Mouse (Mus musculus) thymus, adult 2 months (tissue): ENCODE data around the gene Cyb5d1. TPM values are rescaled to one million over a fixed set of nuclear protein-coding genes. Genes with fewer than 3 reads are reported as not detected.

Experiments
- DNase-seq: peaks from one replicate; pipeline ENCODE4 v3.0.0; 2021
- H3K27ac ChIP-seq: fragments of 200-500 bp; 2 replicates; pipeline ENCODE4 v1.5.1; 2012; ENCODE audit warnings: low read length, control low read depth; ENCODE audit not compliant: control insufficient read depth, insufficient read depth
- H3K27me3 ChIP-seq: fragments of 200-500 bp; 2 replicates; pipeline ENCODE4 v1.6.1; 2012; ENCODE audit warnings: mild to moderate bottlenecking, low read length, moderate library complexity, mixed read lengths; ENCODE audit not compliant: control insufficient read depth, insufficient read depth
- H3K36me3 ChIP-seq: fragments of 200-500 bp; 2 replicates; pipeline ENCODE4 v1.6.1; 2012; ENCODE audit warnings: mild to moderate bottlenecking, low read length, moderate library complexity; ENCODE audit not compliant: control insufficient read depth, insufficient read depth
- H3K4me1 ChIP-seq: fragments of 200-500 bp; replicated peaks from 2 replicates; pipeline ENCODE4 v1.6.1; 2012; ENCODE audit warnings: low read length; ENCODE audit not compliant: control insufficient read depth, insufficient read depth
- H3K4me3 ChIP-seq: fragments of 200-500 bp; 2 replicates; pipeline ENCODE4 v1.5.1; 2012; ENCODE audit warnings: mild to moderate bottlenecking, low read length, control low read depth, moderate library complexity; ENCODE audit not compliant: control insufficient read depth, insufficient read depth
- CTCF ChIP-seq: fragments of 200-500 bp; IDR thresholded peaks from 2 replicates; pipeline ENCODE4 v1.5.1; 2012; ENCODE audit warnings: mild to moderate bottlenecking, control low read depth, low read length, moderate library complexity, borderline replicate concordance; ENCODE audit not compliant: control insufficient read depth, poor library complexity, insufficient read depth; ENCODE audit errors: extremely low read depth
- POLR2A ChIP-seq: fragments of 200-500 bp; IDR thresholded peaks from 2 replicates; pipeline ENCODE4 v1.6.1; 2012; ENCODE audit warnings: mild to moderate bottlenecking, low read length, control low read depth, moderate library complexity; ENCODE audit not compliant: control insufficient read depth, poor library complexity, insufficient read depth; ENCODE audit errors: extremely low read depth
- WGBS: fragments of 180-500 bp; shearing (Covaris S2); methylation state at CpG from one replicate; pipeline ENCODE4 v1.1.7; 2018; 5-methylcytosine and 5-hydroxymethylcytosine counted together
- polyA plus RNA-seq: library from polyadenylated mRNA; depleted of rRNA; stranded (reverse); fragments of >200 nt; gene quantifications from 2 replicates; pipeline ENCODE4 v1.2.3, GENCODE M21; 2012

The Cyb5d1 gene
- polyA plus RNA-seq, 1 experiment: 37.2 TPM

GRCm38 (mm10) chr11:69371601-69372000, 23.8 kb downstream of the Cyb5d1 start:
- Histone ChIP-seq H3K4me3 (no peak overlapping the region), H3K27ac (peak overlapping the region; percentile 62; the same call in 1 of the 2 replicates), H3K36me3 (no peaks in the 10 kb centered on the region), H3K27me3 (no peaks in the 10 kb centered on the region), H3K4me1 (peaks cover 30% of the 10 kb centered on the region)
- WGBS: 74% methylated on average over 12 of the region's 12 CpGs
- TF ChIP-seq CTCF: no peak
- no peak for TF ChIP-seq POLR2A
- DNase-seq: no peak

GRCm38 (mm10) chr11:69370817-69371215, 24.6 kb downstream of the Cyb5d1 start:
- WGBS: 89% methylated on average over 9 of the region's 9 CpGs
- Histone ChIP-seq H3K36me3 (no peaks in the 10 kb centered on the region), H3K27ac (no peak overlapping the region; the same call in 1 of the 2 replicates), H3K4me1 (peaks cover 35% of the 10 kb centered on the region), H3K4me3 (no peak overlapping the region), H3K27me3 (no peaks in the 10 kb centered on the region)
- TF ChIP-seq CTCF (no peak), POLR2A (no peak)
- DNase-seq: no peak

- no peak overlapping the region for H3K4me3 ChIP-seq
- H3K27me3 ChIP-seq: no peaks in the 10 kb centered on the region
- TF ChIP-seq CTCF (no peak), POLR2A (no peak)
- WGBS: 38% methylated on average over 2 of the region's 2 CpGs
- no peak for DNase-seq
- peaks cover 39% of the 10 kb centered on the region for H3K4me1 ChIP-seq
- H3K36me3 ChIP-seq: no peaks in the 10 kb centered on the region
- no peak overlapping the region; the same call in 1 of the 2 replicates for H3K27ac ChIP-seq
Observed at GRCm38 (mm10) chr11:69369990-69370816, 25.2 kb downstream of the Cyb5d1 start.

- TF ChIP-seq CTCF (no peak), POLR2A (no peak)
- Histone ChIP-seq H3K4me1 (peaks cover 44% of the 10 kb centered on the region), H3K4me3 (peak within 1 kb of the TSS; percentile 90), H3K36me3 (no peaks in the 10 kb centered on the region), H3K27ac (peak within 1 kb of the TSS; percentile 89), H3K27me3 (no peaks in the 10 kb centered on the region)
- under 1% methylated on average over 22 of the region's 34 CpGs for WGBS
- DNase-seq: no peak
Observed at GRCm38 (mm10) chr11:69369215-69369989, 26.0 kb downstream of the Cyb5d1 start, which contains the start of gene Chd3. Chd3 (minus strand) TSS chr11:69369406.

- H3K36me3 ChIP-seq: no peaks in the 10 kb centered on the region
- H3K4me1 ChIP-seq: peaks cover 44% of the 10 kb centered on the region
- peak overlapping the region; percentile 89 for H3K27ac ChIP-seq
- H3K4me3 ChIP-seq: peak overlapping the region; percentile 90
- no peaks in the 10 kb centered on the region for H3K27me3 ChIP-seq
- TF ChIP-seq CTCF: no peak
- TF ChIP-seq POLR2A: no peak
- whole genome bisulfite sequencing: under 1% methylated on average over 97 of the region's 106 CpGs
- peak; percentile 50 for DNase-seq
Observed at GRCm38 (mm10) chr11:69368356-69369214, 26.8 kb downstream of the Cyb5d1 start.
